Mouse (Mus musculus) thymus, postnatal 25 days (tissue): ENCODE measurements at regions not wholly inside any gene's neighbourhood (a gene's known extent, or its start where the extent isn't known, plus 50 kb on each side); places are given as distances from the start of the nearest gene placed in this dataset.

ENCODE experiments used
- DNase-seq: peaks from one replicate; pipeline ENCODE4 v3.0.0; 2022

DNA sequence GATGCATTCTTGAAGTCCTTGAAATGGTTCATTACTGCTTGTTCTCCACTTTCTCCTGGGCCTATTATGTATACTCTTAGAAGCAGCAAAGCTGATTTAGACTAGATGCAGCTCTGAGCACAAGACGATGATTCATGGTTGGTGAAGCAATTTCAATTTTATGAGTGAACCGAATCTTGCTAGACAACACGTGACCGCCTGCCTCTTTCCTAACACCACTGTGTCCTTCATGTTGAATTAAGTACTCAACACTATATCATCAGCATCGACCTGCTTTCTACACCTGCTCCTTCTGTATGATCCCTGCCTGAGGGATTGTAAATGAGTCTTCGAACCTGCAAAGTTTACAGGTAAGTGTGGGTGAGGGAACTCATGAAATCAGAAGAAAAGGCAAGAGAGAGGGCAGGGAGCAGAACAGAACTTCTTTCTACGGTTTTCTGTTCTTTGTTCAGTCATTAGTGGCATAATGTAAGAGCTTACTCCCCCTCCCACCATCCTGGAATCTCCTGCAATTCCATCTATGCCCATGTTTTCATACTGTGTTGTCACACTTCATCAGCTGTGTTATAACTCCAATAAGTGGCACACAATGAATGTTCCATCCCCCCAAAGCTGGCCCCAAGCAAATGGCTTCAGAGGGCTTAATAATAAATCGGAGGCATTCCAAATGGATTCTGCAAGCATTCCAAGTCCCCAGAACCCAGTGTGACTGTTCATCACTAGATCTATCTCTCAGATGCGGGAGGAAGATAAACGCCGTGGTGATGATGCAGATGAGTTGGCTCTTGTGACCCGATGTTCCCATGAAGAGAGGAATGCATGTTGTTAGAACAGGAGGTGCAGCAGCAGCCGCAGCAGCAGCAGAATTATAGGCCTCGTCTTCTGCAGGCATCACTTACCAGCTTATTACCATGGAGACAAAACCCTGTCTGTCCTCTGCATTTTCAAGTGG is 224.2 kb upstream of the Serp2 start:
- peak; percentile 8 for DNase-seq

GRCm38 (mm10) chr14:76778541-76779399 is 222.1 kb upstream of the Serp2 start:
- no peak for DNase-seq

- no peak for DNase-seq
Observed at GRCm38 (mm10) chr14:76775387-76775924, 218.8 kb upstream of the Serp2 start.

- no peak for DNase-seq
Observed at GRCm38 (mm10) chr14:76772781-76773438, 216.2 kb upstream of the Serp2 start.

DNA sequence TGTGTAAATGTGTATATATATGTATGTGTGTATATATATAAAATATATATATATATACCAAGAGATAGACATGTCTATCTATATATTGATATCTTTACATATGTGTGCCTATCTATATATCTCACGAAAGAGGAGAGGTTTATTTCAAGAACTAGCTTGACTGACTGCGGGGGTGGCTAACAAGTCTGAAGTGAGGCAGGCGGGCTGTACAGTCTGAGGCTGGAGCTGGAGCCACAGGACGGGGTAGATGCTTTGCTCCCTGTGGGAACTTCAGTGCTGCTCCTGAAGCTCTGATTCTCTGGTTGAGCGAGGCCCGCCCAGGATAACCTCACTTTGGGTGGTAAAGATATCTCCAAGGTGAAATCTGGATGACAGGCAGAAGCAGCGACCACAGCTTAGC is 213.4 kb upstream of the Serp2 start:
- no peak for DNase-seq

GRCm38 (mm10) chr14:76767301-76767700 is 210.6 kb upstream of the Serp2 start:
- peak; percentile 29 for DNase-seq

GRCm38 (mm10) chr14:76766186-76766713 is 209.6 kb upstream of the Serp2 start:
- DNase-seq: no peak

DNA sequence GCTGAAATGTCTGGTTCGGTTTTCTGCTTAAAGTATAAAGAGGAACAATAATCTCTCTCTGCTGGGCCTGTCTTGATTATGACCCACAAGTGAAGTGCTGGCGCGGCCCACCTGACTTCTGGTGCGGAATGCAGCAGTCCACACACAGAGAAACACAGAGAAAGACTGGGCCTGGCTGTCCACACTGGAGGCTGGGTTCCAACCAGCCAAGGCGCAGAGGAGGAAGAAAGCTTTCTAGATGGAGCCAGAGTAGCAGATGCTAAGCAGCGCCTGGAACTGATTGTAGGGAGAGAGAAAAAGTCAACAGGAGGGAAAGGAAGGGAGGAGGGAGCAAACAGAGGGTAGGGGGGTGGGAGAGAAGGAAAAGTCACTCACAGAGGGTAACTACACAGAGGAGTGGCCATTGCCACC is 208.4 kb upstream of the Serp2 start:
- DNase-seq: no peak

DNA sequence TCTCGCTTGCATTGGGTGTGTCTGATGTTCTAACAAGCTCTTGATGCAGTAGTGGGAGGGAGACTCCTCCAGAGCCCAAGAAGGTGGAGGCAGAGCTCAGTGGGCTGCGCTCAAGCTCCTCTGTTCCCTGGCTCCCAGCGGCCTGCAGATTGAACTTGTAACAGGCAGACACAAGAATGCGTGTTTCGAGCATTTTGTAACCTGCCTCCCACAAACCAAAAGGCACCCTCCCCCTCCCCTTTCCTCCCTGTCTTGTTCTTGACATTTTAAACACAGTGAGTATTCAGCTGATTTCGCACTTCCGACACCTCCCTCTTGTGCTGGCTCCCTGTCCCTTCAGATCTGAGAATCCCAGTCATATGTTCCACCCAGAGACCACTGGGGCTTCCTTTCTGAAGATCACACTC is 207.7 kb upstream of the Serp2 start:
- peak; percentile 36 for DNase-seq

DNA sequence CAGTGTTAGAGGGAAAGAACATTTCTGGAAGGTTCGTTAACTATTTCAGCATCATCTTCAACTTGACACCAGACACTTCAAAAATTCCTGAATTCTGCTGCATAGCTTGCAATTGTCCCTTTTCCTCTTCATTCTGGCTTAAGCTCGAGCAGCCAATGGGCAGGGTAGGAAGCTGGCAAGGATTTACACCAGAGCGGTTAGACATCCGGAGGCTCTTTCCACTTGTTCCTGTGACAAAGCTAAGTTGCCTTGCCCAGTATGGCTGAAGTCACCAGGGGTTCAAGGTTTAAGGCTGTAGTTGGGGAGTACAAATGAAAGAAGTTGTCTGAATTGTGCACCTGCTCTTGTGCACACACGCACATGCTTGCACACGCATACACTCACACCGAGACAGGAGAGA is 206.8 kb upstream of the Serp2 start:
- DNase-seq: no peak

- DNase-seq: no peak
Observed at GRCm38 (mm10) chr14:76762777-76763176, 206.1 kb upstream of the Serp2 start.

DNA sequence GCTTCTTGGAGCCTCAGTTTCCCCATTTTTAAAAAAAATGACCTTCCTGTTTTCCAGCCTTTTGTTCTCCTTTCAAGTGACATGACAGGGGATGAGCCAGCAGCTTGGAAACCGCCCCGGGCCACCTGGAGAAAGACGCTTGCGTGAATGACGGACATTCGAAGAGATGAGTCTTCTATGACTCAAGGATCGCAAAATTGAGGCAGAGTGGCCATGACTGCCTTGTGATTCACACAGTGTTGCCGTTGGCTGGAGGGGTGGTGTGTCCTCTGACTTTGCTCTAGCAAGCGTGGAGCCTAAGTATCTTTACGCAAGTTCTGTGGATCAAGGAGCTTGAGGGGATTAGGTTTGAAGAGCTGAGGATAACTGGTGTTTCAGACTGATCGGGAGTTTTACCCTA is 205.0 kb upstream of the Serp2 start:
- DNase-seq: no peak

- no peak for DNase-seq
Observed at GRCm38 (mm10) chr14:76761274-76761673, 204.6 kb upstream of the Serp2 start.

GRCm38 (mm10) chr14:76760509-76761023 is 203.9 kb upstream of the Serp2 start:
- DNase-seq: no peak

GRCm38 (mm10) chr14:76759377-76759776 is 202.7 kb upstream of the Serp2 start:
- DNase-seq: no peak

- no peak for DNase-seq
Observed at GRCm38 (mm10) chr14:76758589-76758988, 201.9 kb upstream of the Serp2 start.

- DNase-seq: no peak
Observed at GRCm38 (mm10) chr14:76755591-76756376, 199.1 kb upstream of the Serp2 start.

DNA sequence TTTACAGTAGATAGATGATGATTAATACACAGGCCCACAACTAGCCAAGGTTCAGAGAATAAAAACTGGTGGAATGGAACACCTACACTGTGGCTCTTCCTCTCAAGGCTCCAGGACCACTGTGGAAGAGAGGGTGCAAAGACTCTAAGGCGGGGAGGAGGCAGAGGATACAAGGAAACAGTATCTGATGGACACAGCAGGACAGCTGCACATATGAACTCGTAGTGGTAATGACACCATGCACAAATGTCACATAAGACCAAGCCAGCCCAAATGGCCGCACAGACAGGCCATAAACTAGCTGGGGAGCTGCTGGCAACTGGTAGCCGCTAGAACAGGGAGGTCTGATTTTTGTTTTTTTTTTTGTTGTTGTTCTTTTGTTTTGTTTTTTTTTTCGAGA is 197.0 kb upstream of the Serp2 start:
- no peak for DNase-seq

GRCm38 (mm10) chr14:76749178-76749577 is 192.5 kb upstream of the Serp2 start:
- no peak for DNase-seq

DNA sequence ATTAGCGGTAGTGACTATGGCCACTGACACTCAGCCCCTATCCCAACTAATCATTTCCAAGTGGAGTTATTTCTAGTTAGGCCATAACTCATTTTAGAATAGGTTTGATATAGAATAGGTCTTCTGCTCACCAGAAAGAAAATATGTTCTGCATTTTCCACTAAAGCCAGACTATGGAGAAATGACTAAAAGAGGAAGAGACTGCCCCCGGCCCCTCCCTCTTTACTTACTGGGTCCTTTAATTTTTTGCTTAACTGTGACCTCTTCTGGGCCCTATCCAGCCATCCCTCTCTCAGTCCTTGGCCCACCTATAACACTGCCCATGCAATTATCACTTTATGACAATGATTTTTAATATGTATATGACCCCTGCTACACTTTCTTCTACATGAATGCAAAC is 192.0 kb upstream of the Serp2 start:
- no peak for DNase-seq

- no peak for DNase-seq
Observed at GRCm38 (mm10) chr14:76747814-76748213, 191.1 kb upstream of the Serp2 start.

GRCm38 (mm10) chr14:76746282-76746681 is 189.6 kb upstream of the Serp2 start:
- no peak for DNase-seq
